Mouse (Mus musculus) MEL (cell line): ENCODE data around the gene Itgb6. TPM values are rescaled to one million over a fixed set of nuclear protein-coding genes. Genes with fewer than 3 reads are reported as not detected.

Source experiments
- DNase-seq: peaks from one replicate; pipeline ENCODE4 v3.0.0; 2011; ENCODE audit warnings: low read depth, low spot score
- H3K27ac ChIP-seq: 2 replicates; pipeline ENCODE4 v1.5.1; 2012; ENCODE audit warnings: low read depth, mild to moderate bottlenecking, control low read depth, low read length, moderate library complexity; ENCODE audit not compliant: control insufficient read depth
- H3K27me3 ChIP-seq, 2 experiments: fragments of 150-350 bp in 1 of 2; sonication (generic) in 1 of 2; 2 replicates each; pipeline ENCODE4 v1.6.1; 2012; ENCODE audit warnings: low read length in 2 of 2, mild to moderate bottlenecking in 2 of 2, improper control_type of control experiment in 1 of 2, moderate library complexity in 1 of 2; ENCODE audit not compliant: insufficient read depth in 2 of 2, control insufficient read depth in 1 of 2
- H3K36me3 ChIP-seq, 2 experiments: 2 replicates each; pipeline ENCODE4 v1.6.1; 2012 to 2014; ENCODE audit warnings: low read length in 2 of 2, improper control_type of control experiment in 1 of 2, inconsistent platforms in 1 of 2, mild to moderate bottlenecking in 1 of 2; ENCODE audit not compliant: insufficient read depth in 2 of 2, control insufficient read depth in 1 of 2
- H3K4me1 ChIP-seq, 2 experiments: fragments of 150-350 bp in 1 of 2; sonication (generic) in 1 of 2; 2 replicates each; pipeline ENCODE4 v1.6.1; 2012; ENCODE audit warnings: low read length in 2 of 2, improper control_type of control experiment in 1 of 2, mild to moderate bottlenecking in 1 of 2; ENCODE audit not compliant: insufficient read depth in 2 of 2, control insufficient read depth in 1 of 2
- H3K4me3 ChIP-seq, 2 experiments: fragments of 150-350 bp in 1 of 2; sonication (generic) in 1 of 2; 2 replicates each; pipeline ENCODE4 v1.5.1; 2012; ENCODE audit warnings: low read depth in 2 of 2, low read length in 2 of 2, mild to moderate bottlenecking in 2 of 2, moderate library complexity in 2 of 2, control low read depth in 1 of 2, improper control_type of control experiment in 1 of 2; ENCODE audit not compliant: control insufficient read depth in 1 of 2, insufficient read depth in 1 of 2
- H3K79me2 ChIP-seq: 2 replicates; pipeline ENCODE4 v1.6.1; 2012; ENCODE audit warnings: mild to moderate bottlenecking, low read length, moderate library complexity; ENCODE audit not compliant: control insufficient read depth, poor library complexity, insufficient read depth
- H3K9ac ChIP-seq: 2 replicates; pipeline ENCODE4 v1.6.1; 2012; ENCODE audit warnings: low read depth, mild to moderate bottlenecking, control low read depth, low read length, moderate library complexity; ENCODE audit not compliant: control insufficient read depth, poor library complexity, severe bottlenecking
- H3K9me3 ChIP-seq: fragments of 150-350 bp; sonication (generic); replicated peaks from 2 replicates; pipeline ENCODE4 v1.6.1; 2012; ENCODE audit warnings: mild to moderate bottlenecking, low read length, improper control_type of control experiment, moderate library complexity; ENCODE audit not compliant: insufficient read depth
- BHLHE40 ChIP-seq: IDR thresholded peaks from 2 replicates; pipeline ENCODE4 v1.6.1; 2012; ENCODE audit warnings: low read depth, mild to moderate bottlenecking, inconsistent platforms, low read length, improper control_type of control experiment, borderline replicate concordance
- CHD1 ChIP-seq: IDR thresholded peaks from 2 replicates; pipeline ENCODE4 v1.6.1; 2012; ENCODE audit warnings: low read depth, mild to moderate bottlenecking, inconsistent platforms, low read length, improper control_type of control experiment
- CHD2 ChIP-seq: IDR thresholded peaks from 2 replicates; pipeline ENCODE4 v1.6.1; 2011; ENCODE audit warnings: low read length, improper control_type of control experiment
- ELF1 ChIP-seq: IDR thresholded peaks from 2 replicates; pipeline ENCODE4 v1.6.1; 2014; ENCODE audit warnings: low read depth, mild to moderate bottlenecking, inconsistent platforms, low read length, improper control_type of control experiment, moderate library complexity
- GABPA ChIP-seq: IDR thresholded peaks from 2 replicates; pipeline ENCODE4 v1.6.1; 2012; ENCODE audit warnings: low read depth, mild to moderate bottlenecking, inconsistent platforms, low read length, improper control_type of control experiment, moderate library complexity
- HCFC1 ChIP-seq: IDR thresholded peaks from 2 replicates; pipeline ENCODE4 v1.6.1; 2012; ENCODE audit warnings: low read depth, mild to moderate bottlenecking, inconsistent platforms, low read length, improper control_type of control experiment, moderate library complexity
- KAT2A ChIP-seq: conservative IDR thresholded peaks from 2 replicates; pipeline ENCODE4 v1.6.1; 2012; ENCODE audit warnings: low read depth, low read length, improper control_type of control experiment, inconsistent platforms
- MAFK ChIP-seq: IDR thresholded peaks from 2 replicates; pipeline ENCODE4 v1.6.1; 2011; ENCODE audit warnings: low read depth, mild to moderate bottlenecking, low read length, improper control_type of control experiment, borderline replicate concordance
- MAX ChIP-seq: IDR thresholded peaks from 2 replicates; pipeline ENCODE4 v1.6.1; 2011; ENCODE audit warnings: low read length, improper control_type of control experiment
- MAZ ChIP-seq: IDR thresholded peaks from 2 replicates; pipeline ENCODE4 v1.6.1; 2012; ENCODE audit warnings: low read depth, mild to moderate bottlenecking, inconsistent platforms, low read length, improper control_type of control experiment
- MEF2A ChIP-seq: IDR thresholded peaks from 2 replicates; pipeline ENCODE4 v1.6.1; 2014; ENCODE audit warnings: low read depth, mild to moderate bottlenecking, inconsistent platforms, low read length, improper control_type of control experiment; ENCODE audit not compliant: poor library complexity, insufficient replicate concordance, severe bottlenecking; ENCODE audit errors: extremely low read depth
- MXI1 ChIP-seq: IDR thresholded peaks from 2 replicates; pipeline ENCODE4 v1.6.1; 2011; ENCODE audit warnings: mild to moderate bottlenecking, low read depth, low read length, improper control_type of control experiment
- MYB ChIP-seq: IDR thresholded peaks from 2 replicates; pipeline ENCODE4 v1.6.1; 2011; ENCODE audit warnings: mild to moderate bottlenecking, low read depth, low read length, improper control_type of control experiment
- MYC ChIP-seq: IDR thresholded peaks from 2 replicates; pipeline ENCODE4 v1.6.1; 2011; ENCODE audit warnings: low read depth, mild to moderate bottlenecking, low read length, improper control_type of control experiment, moderate library complexity
- NELFE ChIP-seq: IDR thresholded peaks from 2 replicates; pipeline ENCODE4 v1.6.1; 2011; ENCODE audit warnings: low read depth, low read length, improper control_type of control experiment
- NRF1 ChIP-seq: IDR thresholded peaks from 2 replicates; pipeline ENCODE4 v1.6.1; 2014; ENCODE audit warnings: low read depth, mild to moderate bottlenecking, inconsistent platforms, low read length, improper control_type of control experiment, moderate library complexity; ENCODE audit not compliant: poor library complexity, insufficient read depth, severe bottlenecking
- SIN3A ChIP-seq: IDR thresholded peaks from 2 replicates; pipeline ENCODE4 v1.6.1; 2012; ENCODE audit warnings: low read length, improper control_type of control experiment, inconsistent platforms
- TAL1 ChIP-seq: IDR thresholded peaks from 2 replicates; pipeline ENCODE4 v1.6.1; 2012; ENCODE audit warnings: mild to moderate bottlenecking, inconsistent platforms, low read length, moderate library complexity, mixed read lengths
- TBP ChIP-seq: IDR thresholded peaks from 2 replicates; pipeline ENCODE4 v1.8.0; 2011; ENCODE audit warnings: low read depth, low read length, improper control_type of control experiment
- TCF12 ChIP-seq: IDR thresholded peaks from 2 replicates; pipeline ENCODE4 v1.6.1; 2014; ENCODE audit warnings: low read depth, mild to moderate bottlenecking, inconsistent platforms, low read length, improper control_type of control experiment, moderate library complexity
- UBTF ChIP-seq: IDR thresholded peaks from 2 replicates; pipeline ENCODE4 v1.6.1; 2012; ENCODE audit warnings: low read depth, mild to moderate bottlenecking, inconsistent platforms, low read length, improper control_type of control experiment, moderate library complexity, borderline replicate concordance; ENCODE audit not compliant: insufficient read depth
- ZKSCAN1 ChIP-seq: IDR thresholded peaks from 2 replicates; pipeline ENCODE4 v1.6.1; 2012; ENCODE audit warnings: low read depth, mild to moderate bottlenecking, inconsistent platforms, low read length, improper control_type of control experiment, moderate library complexity
- ZMIZ1 ChIP-seq: IDR thresholded peaks from 2 replicates; pipeline ENCODE4 v1.6.1; 2012; ENCODE audit warnings: low read depth, mild to moderate bottlenecking, inconsistent platforms, low read length, improper control_type of control experiment, moderate library complexity
- polyA plus RNA-seq, 2 experiments: library from polyadenylated mRNA; stranded (reverse) in 1 of 2; unstranded in 1 of 2; fragments of >175 nt in 1 of 2; fragments of >200 nt in 1 of 2; gene quantifications; 2 replicates each; pipeline versions ENCODE4 v1.2.1 to v1.2.4; 2012; ENCODE audit warnings: low replicate concordance in 2 of 2, low read depth in 1 of 2; ENCODE audit not compliant: insufficient read length in 2 of 2, insufficient read depth in 1 of 2, missing spikeins in 1 of 2
- total RNA-seq: library from RNA; depleted of rRNA; stranded (reverse); fragments of 300-350 nt; gene quantifications from 2 replicates; pipeline ENCODE4 v1.2.3, GENCODE M21; 2012

Itgb6 gene
- total and polyA plus RNA-seq, 3 experiments: not detected

- Histone ChIP-seq H3K27me3 (no peaks in the 10 kb centered on the region; a peak in 1 of 4 replicates), H3K9ac (no peak overlapping the region), H3K79me2 (no peaks in the 10 kb centered on the region), H3K9me3 (no peaks in the 10 kb centered on the region), H3K36me3 (no peaks in the 10 kb centered on the region), H3K4me3 (no peak overlapping the region), H3K27ac (no peak overlapping the region), H3K4me1 (no peaks in the 10 kb centered on the region)
- no peak for DNase-seq
- TF ChIP-seq MXI1 (no peak), ZKSCAN1 (no peak), MAFK (no peak), MAZ (no peak), ELF1 (no peak), MEF2A (no peak), CHD1 (no peak), TCF12 (no peak), NRF1 (no peak), TBP (no peak), NELFE (no peak)
Observed at GRCm38 (mm10) chr2:60708671-60709070, 13.8 kb downstream of the Itgb6 start.

GRCm38 (mm10) chr2:60706866-60707265, 15.6 kb downstream of the Itgb6 start:
- Histone ChIP-seq H3K9ac (no peak overlapping the region), H3K4me1 (no peaks in the 10 kb centered on the region), H3K36me3 (no peaks in the 10 kb centered on the region), H3K9me3 (no peaks in the 10 kb centered on the region), H3K79me2 (no peaks in the 10 kb centered on the region), H3K4me3 (no peak overlapping the region), H3K27ac (no peak overlapping the region), H3K27me3 (no peaks in the 10 kb centered on the region; a peak in 1 of 4 replicates)
- no peak for TF ChIP-seq BHLHE40
- no peak for DNase-seq

- H3K4me1 ChIP-seq: no peaks in the 10 kb centered on the region
- H3K79me2 ChIP-seq: no peaks in the 10 kb centered on the region
- TF ChIP-seq ZMIZ1 (no peak), HCFC1 (no peak), UBTF (no peak), ELF1 (no peak), MYC (no peak), TAL1 (no peak), MYB (no peak), MAX (no peak), CHD2 (no peak), BHLHE40 (no peak), SIN3A (no peak), NRF1 (no peak), GABPA (no peak), KAT2A (no peak)
- TF ChIP-seq, all 39 proteins: peak for 0
- H3K9me3 ChIP-seq: no peaks in the 10 kb centered on the region
- no peak overlapping the region for H3K27ac ChIP-seq
- no peaks in the 10 kb centered on the region for H3K36me3 ChIP-seq
- no peak for DNase-seq
- H3K4me3 ChIP-seq: no peak overlapping the region
- no peak overlapping the region for H3K9ac ChIP-seq
- no peaks in the 10 kb centered on the region; a peak in 1 of 4 replicates for H3K27me3 ChIP-seq
Observed at GRCm38 (mm10) chr2:60705426-60705825, 17.0 kb downstream of the Itgb6 start.
